Mouse (Mus musculus) liver, postnatal 0 days (tissue): ENCODE results near the gene Jmjd8.

ENCODE experiments used
- CTCF ChIP-seq: sonication (generic); IDR thresholded peaks from 2 replicates; pipeline ENCODE4 v1.5.1; 2016; ENCODE audit warnings: antibody characterized with exemption, low read depth
- EP300 ChIP-seq: IDR thresholded peaks from 2 replicates; pipeline ENCODE4 v1.6.1; 2016; ENCODE audit warnings: antibody characterized with exemption, low read depth, mild to moderate bottlenecking

DNA sequence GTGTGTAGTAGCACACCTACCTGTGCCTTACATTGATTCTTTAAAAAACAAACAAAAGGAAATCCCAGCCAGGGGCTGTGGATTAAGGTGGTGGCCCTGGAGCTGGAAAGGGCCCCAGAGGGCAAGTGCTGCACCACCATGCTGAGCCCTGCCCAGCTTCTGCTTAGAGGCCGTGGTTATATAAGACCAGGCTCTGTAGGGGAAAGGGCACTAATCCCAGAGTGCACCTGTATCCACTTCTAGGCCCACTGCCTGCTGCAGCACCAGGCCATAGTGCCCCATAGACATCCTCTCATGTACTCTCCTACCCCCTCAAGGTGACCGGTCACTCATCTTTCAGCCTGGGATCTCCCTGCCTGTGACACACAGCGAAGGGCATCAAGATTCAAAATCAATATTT lies 37.5 kb downstream of the Jmjd8 start:
- TF ChIP-seq CTCF (no peak), EP300 (no peak)
